Mouse (Mus musculus) megakaryocyte, embryonic 14.5 days (primary cell): ENCODE data around the gene Draxin.

Source experiments
- FLI1 ChIP-seq: IDR thresholded peaks from 2 replicates; pipeline ENCODE4 v1.6.1; 2012; ENCODE audit warnings: low read length, inconsistent platforms, mixed read lengths
- GATA1 ChIP-seq: IDR thresholded peaks from 3 replicates; pipeline ENCODE4 v1.6.1; 2012; ENCODE audit warnings: mixed read lengths, low read length, inconsistent platforms, borderline replicate concordance

- TF ChIP-seq GATA1 (no peak), FLI1 (no peak)
Observed at GRCm38 (mm10) chr4:148149540-148149939, 19.0 kb upstream of the Draxin start.
